Mouse (Mus musculus): ENCODE measurements around the gene BC051665. TPM values are rescaled to one million over a fixed set of nuclear protein-coding genes. Genes with fewer than 3 reads are reported as not detected.

BC051665 gene
- total and polyA plus RNA-seq, 2 experiments, result not detected

DNA sequence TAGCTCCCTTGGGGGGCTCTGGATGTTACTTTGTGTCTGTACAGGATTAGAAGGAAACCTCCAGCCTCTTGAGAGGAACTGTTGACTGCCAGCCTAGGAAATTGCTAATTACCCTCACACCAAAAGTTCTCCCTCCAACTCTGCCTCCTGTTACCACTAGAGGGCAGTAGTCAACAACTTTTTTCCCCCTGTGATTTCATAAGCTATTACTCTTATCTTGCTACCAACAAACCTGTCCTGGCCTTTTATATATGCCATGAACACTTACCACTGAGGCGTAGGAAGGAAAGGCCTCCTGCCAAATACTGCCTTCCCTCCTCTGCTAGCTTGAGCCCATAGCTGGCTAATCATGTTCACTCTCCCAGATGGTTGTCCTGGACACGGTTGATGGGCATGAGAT, 37.6 kb downstream of the BC051665 start:
- TF ChIP-seq POLR2A (IDR thresholded peaks at IDR 0.05; ENCODE audit: extremely low read depth, insufficient read depth, low read length), result no peak
- peak; percentile 36; the same call in 1 of the 2 replicates for TF ChIP-seq CTCF (IDR thresholded peaks at IDR 0.05; ENCODE audit: low read depth, low read length)
- no peak overlapping the region for H3K27ac ChIP-seq (replicated peaks; ENCODE audit: insufficient read depth, low read depth, low read length)
- H3K4me3 ChIP-seq (ENCODE audit: insufficient read depth, low read depth, low read length), result no peak overlapping the region
- H3K4me1 ChIP-seq (ENCODE audit: control insufficient read depth, insufficient read depth, low read length), result no peaks in the 10 kb centered on the region
- no peaks in the 10 kb centered on the region for H3K27me3 ChIP-seq (ENCODE audit: control insufficient read depth, insufficient read depth, low read length)
- H3K36me3 ChIP-seq (ENCODE audit: control insufficient read depth, insufficient read depth, low read length), result peaks cover 47% of the 10 kb centered on the region
- H3K79me2 ChIP-seq (ENCODE audit: control insufficient read depth, insufficient read depth, low read length), result no peaks in the 10 kb centered on the region
- no peak overlapping the region for H3K9ac ChIP-seq (ENCODE audit: low read depth, low read length)
- 98% methylated on average over 2 of the region's 2 CpGs for WGBS
- DNase-seq (ENCODE audit: extremely low read depth, low read depth, low spot score), result peak; percentile 20

GRCm38 (mm10) chr13:60747201-60747600, 39.0 kb downstream of the BC051665 start:
- H3K36me3 ChIP-seq (ENCODE audit: control insufficient read depth, insufficient read depth, low read length), result peaks cover 36% of the 10 kb centered on the region
- H3K4me3 ChIP-seq (ENCODE audit: insufficient read depth, low read depth, low read length), result no peak overlapping the region
- H3K79me2 ChIP-seq (ENCODE audit: control insufficient read depth, insufficient read depth, low read length), result no peaks in the 10 kb centered on the region
- no peak overlapping the region for H3K27ac ChIP-seq (replicated peaks; ENCODE audit: insufficient read depth, low read depth, low read length)
- H3K4me1 ChIP-seq (ENCODE audit: control insufficient read depth, insufficient read depth, low read length), result no peaks in the 10 kb centered on the region
- no peak overlapping the region for H3K9ac ChIP-seq (ENCODE audit: low read depth, low read length)
- no peak for TF ChIP-seq CTCF (IDR thresholded peaks at IDR 0.05; ENCODE audit: low read depth, low read length)
- no peak for TF ChIP-seq POLR2A (IDR thresholded peaks at IDR 0.05; ENCODE audit: extremely low read depth, insufficient read depth, low read length)
- no peaks in the 10 kb centered on the region for H3K27me3 ChIP-seq (ENCODE audit: control insufficient read depth, insufficient read depth, low read length)
- 100% methylated on average over 1 of the region's 1 CpGs for WGBS
- DNase-seq (ENCODE audit: extremely low read depth, low read depth, low spot score), result no peak

DNA sequence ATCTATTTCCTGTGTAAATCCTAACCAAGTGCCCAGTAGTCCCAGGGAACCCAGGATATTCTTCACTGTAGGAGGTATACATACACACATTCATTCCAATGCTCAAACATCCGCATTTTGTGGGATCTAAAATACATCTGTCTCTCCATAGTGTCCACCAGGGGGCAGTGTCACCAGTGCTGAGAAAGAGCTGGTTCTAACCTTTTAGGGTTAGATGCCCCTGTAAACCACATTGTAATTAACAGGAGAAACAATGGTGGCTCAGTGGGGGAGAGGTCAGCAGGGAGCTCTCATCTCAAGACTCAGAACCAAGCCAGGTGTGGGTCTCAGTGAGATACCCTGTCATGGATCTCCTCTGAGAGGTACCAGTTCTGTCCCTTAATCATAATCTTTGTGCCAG, 39.9 kb downstream of the BC051665 start:
- no peak overlapping the region for H3K4me3 ChIP-seq (ENCODE audit: insufficient read depth, low read depth, low read length)
- H3K9ac ChIP-seq (ENCODE audit: low read depth, low read length), result no peak overlapping the region
- H3K4me1 ChIP-seq (ENCODE audit: control insufficient read depth, insufficient read depth, low read length), result no peaks in the 10 kb centered on the region
- WGBS, result 57% methylated on average over 1 of the region's 1 CpGs
- DNase-seq (ENCODE audit: extremely low read depth, low read depth, low spot score), result no peak
- no peaks in the 10 kb centered on the region for H3K79me2 ChIP-seq (ENCODE audit: control insufficient read depth, insufficient read depth, low read length)
- H3K27me3 ChIP-seq (ENCODE audit: control insufficient read depth, insufficient read depth, low read length), result no peaks in the 10 kb centered on the region
- H3K36me3 ChIP-seq (ENCODE audit: control insufficient read depth, insufficient read depth, low read length), result peaks cover 34% of the 10 kb centered on the region
- H3K27ac ChIP-seq (replicated peaks; ENCODE audit: insufficient read depth, low read depth, low read length), result no peak overlapping the region
- TF ChIP-seq CTCF (IDR thresholded peaks at IDR 0.05; ENCODE audit: low read depth, low read length) (peak; percentile 35), POLR2A (IDR thresholded peaks at IDR 0.05; ENCODE audit: extremely low read depth, insufficient read depth, low read length) (no peak)

DNA sequence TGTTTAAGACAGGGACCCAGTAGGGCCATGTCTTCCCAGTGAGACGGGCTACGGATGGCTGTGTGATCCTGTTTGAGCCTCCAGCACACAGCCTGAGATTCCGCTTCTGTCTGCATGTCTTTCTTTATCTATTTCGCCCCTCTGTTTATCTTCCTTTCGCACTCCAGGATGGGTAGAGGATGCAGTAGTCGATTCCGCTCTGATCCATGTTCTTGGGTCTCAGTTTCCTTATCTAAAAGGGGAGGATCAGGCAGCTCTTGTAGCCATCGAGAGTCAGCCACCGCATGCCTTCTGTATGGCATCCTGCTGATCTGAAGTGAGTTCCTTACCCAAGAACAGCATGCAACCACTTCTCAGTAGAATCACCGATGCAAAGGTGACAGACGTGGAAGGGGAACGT, 40.8 kb downstream of the BC051665 start:
- Histone ChIP-seq H3K79me2 (ENCODE audit: control insufficient read depth, insufficient read depth, low read length) (no peaks in the 10 kb centered on the region), H3K36me3 (ENCODE audit: control insufficient read depth, insufficient read depth, low read length) (peaks cover 26% of the 10 kb centered on the region), H3K27ac (replicated peaks; ENCODE audit: insufficient read depth, low read depth, low read length) (no peak overlapping the region), H3K27me3 (ENCODE audit: control insufficient read depth, insufficient read depth, low read length) (no peaks in the 10 kb centered on the region), H3K4me3 (ENCODE audit: insufficient read depth, low read depth, low read length) (no peak overlapping the region), H3K9ac (ENCODE audit: low read depth, low read length) (no peak overlapping the region), H3K4me1 (ENCODE audit: control insufficient read depth, insufficient read depth, low read length) (no peaks in the 10 kb centered on the region)
- WGBS, result 95% methylated on average over 12 of the region's 12 CpGs
- DNase-seq (ENCODE audit: extremely low read depth, low read depth, low spot score), result no peak
- TF ChIP-seq POLR2A (IDR thresholded peaks at IDR 0.05; ENCODE audit: extremely low read depth, insufficient read depth, low read length) (no peak), CTCF (IDR thresholded peaks at IDR 0.05; ENCODE audit: low read depth, low read length) (no peak)

- DNase-seq (ENCODE audit: extremely low read depth, low read depth, low spot score), result no peak
- Histone ChIP-seq H3K79me2 (ENCODE audit: control insufficient read depth, insufficient read depth, low read length) (no peaks in the 10 kb centered on the region), H3K4me1 (ENCODE audit: control insufficient read depth, insufficient read depth, low read length) (no peaks in the 10 kb centered on the region), H3K27me3 (ENCODE audit: control insufficient read depth, insufficient read depth, low read length) (no peaks in the 10 kb centered on the region), H3K36me3 (ENCODE audit: control insufficient read depth, insufficient read depth, low read length) (peaks cover 24% of the 10 kb centered on the region), H3K27ac (replicated peaks; ENCODE audit: insufficient read depth, low read depth, low read length) (no peak overlapping the region), H3K4me3 (ENCODE audit: insufficient read depth, low read depth, low read length) (no peak overlapping the region), H3K9ac (ENCODE audit: low read depth, low read length) (no peak overlapping the region)
- 93% methylated on average over 3 of the region's 3 CpGs for WGBS
- no peak for TF ChIP-seq CTCF (IDR thresholded peaks at IDR 0.05; ENCODE audit: low read depth, low read length)
- TF ChIP-seq POLR2A (IDR thresholded peaks at IDR 0.05; ENCODE audit: extremely low read depth, insufficient read depth, low read length), result no peak
Measured at GRCm38 (mm10) chr13:60744736-60745135, 41.4 kb downstream of the BC051665 start.

DNA sequence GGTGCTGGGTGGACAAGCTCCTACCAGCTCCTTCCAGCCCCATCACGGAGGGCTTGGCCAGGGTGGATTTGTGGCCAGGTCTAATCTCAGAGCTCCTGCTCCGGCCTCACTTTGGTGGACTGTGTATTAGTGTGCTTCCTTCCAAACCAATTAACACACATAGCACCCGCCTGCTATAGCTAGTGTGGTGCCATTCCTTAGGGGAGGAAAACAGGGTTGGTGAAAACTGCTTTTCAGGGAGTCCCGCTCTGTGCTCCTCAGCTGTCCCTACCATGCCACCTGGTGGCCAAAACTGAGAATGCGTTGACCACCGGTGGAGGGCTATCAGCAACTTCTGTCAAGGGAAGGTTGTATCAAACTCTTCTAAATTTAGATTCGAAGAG, 42.1 kb downstream of the BC051665 start:
- H3K4me1 ChIP-seq (ENCODE audit: control insufficient read depth, insufficient read depth, low read length), result no peaks in the 10 kb centered on the region
- H3K27me3 ChIP-seq (ENCODE audit: control insufficient read depth, insufficient read depth, low read length), result no peaks in the 10 kb centered on the region
- no peak overlapping the region for H3K9ac ChIP-seq (ENCODE audit: low read depth, low read length)
- no peak overlapping the region for H3K4me3 ChIP-seq (ENCODE audit: insufficient read depth, low read depth, low read length)
- no peak for DNase-seq (ENCODE audit: extremely low read depth, low read depth, low spot score)
- H3K79me2 ChIP-seq (ENCODE audit: control insufficient read depth, insufficient read depth, low read length), result no peaks in the 10 kb centered on the region
- H3K27ac ChIP-seq (replicated peaks; ENCODE audit: insufficient read depth, low read depth, low read length), result no peak overlapping the region
- 40% methylated on average over 7 of the region's 7 CpGs for WGBS
- TF ChIP-seq CTCF (IDR thresholded peaks at IDR 0.05; ENCODE audit: low read depth, low read length) (peak; percentile 92), POLR2A (IDR thresholded peaks at IDR 0.05; ENCODE audit: extremely low read depth, insufficient read depth, low read length) (no peak)
- H3K36me3 ChIP-seq (ENCODE audit: control insufficient read depth, insufficient read depth, low read length), result peaks cover 21% of the 10 kb centered on the region

Data from liver, adult 2 months (tissue).